In genomic region chr11:119988391-119988790, GRCm38 (mm10) we compare ENCODE assay signal across 9 mouse cellular contexts. TPM values are rescaled to one million over a fixed set of nuclear protein-coding genes. Genes with fewer than 3 reads are reported as not detected.
DNase-seq lines count a peak whose midpoint lies in the region; ATAC-seq lines count a peak whose summit lies in the region.
"Had no signal": no experiment of that assay in that cellular context is flagged by ENCODE, and none has a peak within 500 bp of the region (broad histone marks: within the 10 kb centered on the region; RNA-seq: fewer than 3 reads in every experiment).

No protein-coding gene starts in this region.

- peaks cover 13% of the 10 kb centered on the region for H3K36me3 ChIP-seq in midbrain, embryonic 10.5 days
- H3K36me3 ChIP-seq in midbrain, embryonic 13.5 days, result no peaks in the 10 kb centered on the region
- H3K36me3 ChIP-seq in stomach, embryonic 16.5 days (ENCODE audit: control insufficient read depth, insufficient read depth, low read length), result peaks cover 6% of the 10 kb centered on the region; the same call in 1 of the 2 replicates
- H3K36me3 ChIP-seq in midbrain, embryonic 11.5 days (ENCODE audit: control insufficient read depth, insufficient read depth, low read length), result no peaks in the 10 kb centered on the region

- peaks cover 39% of the 10 kb centered on the region for H3K4me1 ChIP-seq in midbrain, embryonic 10.5 days
- H3K4me1 ChIP-seq in midbrain, embryonic 13.5 days (replicated peaks), result peaks cover 36% of the 10 kb centered on the region
- peaks cover 32% of the 10 kb centered on the region for H3K4me1 ChIP-seq in stomach, embryonic 16.5 days (ENCODE audit: control insufficient read depth, insufficient read depth, low read length)
- H3K4me1 ChIP-seq in midbrain, embryonic 11.5 days (ENCODE audit: control insufficient read depth, insufficient read depth, low read length), result peaks cover 16% of the 10 kb centered on the region

- no peak overlapping the region for H3K4me3 ChIP-seq in midbrain, embryonic 10.5 days
- no peak overlapping the region for H3K4me3 ChIP-seq in midbrain, embryonic 13.5 days (replicated peaks)
- H3K4me3 ChIP-seq in stomach, embryonic 16.5 days (replicated peaks; ENCODE audit: low read length), result no peak overlapping the region
- H3K4me3 ChIP-seq in midbrain, embryonic 11.5 days (ENCODE audit: low read depth, low read length), result no peak overlapping the region

- no peaks in the 10 kb centered on the region for H3K27me3 ChIP-seq in midbrain, embryonic 10.5 days (ENCODE audit: low read depth, poor library complexity, severe bottlenecking)
- no peaks in the 10 kb centered on the region for H3K27me3 ChIP-seq in midbrain, embryonic 13.5 days
- no peaks in the 10 kb centered on the region for H3K27me3 ChIP-seq in stomach, embryonic 16.5 days (ENCODE audit: control insufficient read depth, insufficient read depth, low read length)
- H3K27me3 ChIP-seq in midbrain, embryonic 11.5 days (ENCODE audit: control insufficient read depth, insufficient read depth, low read length), result no peaks in the 10 kb centered on the region
- H3K27me3 ChIP-seq: CH12.LX had no signal

- 88% methylated on average over 7 of the region's 7 CpGs for WGBS in midbrain, embryonic 10.5 days
- 91% methylated on average over 7 of the region's 7 CpGs for WGBS in midbrain, embryonic 13.5 days
- 82% methylated on average over 7 of the region's 7 CpGs for WGBS in stomach, embryonic 16.5 days
- WGBS in midbrain, embryonic 11.5 days, result 94% methylated on average over 7 of the region's 7 CpGs

- H3K9me3 ChIP-seq in midbrain, embryonic 10.5 days (replicated peaks), result no peaks in the 10 kb centered on the region
- no peaks in the 10 kb centered on the region for H3K9me3 ChIP-seq in midbrain, embryonic 13.5 days
- H3K9me3 ChIP-seq in stomach, embryonic 16.5 days (replicated peaks; ENCODE audit: control insufficient read depth, low read length), result no peaks in the 10 kb centered on the region
- no peaks in the 10 kb centered on the region for H3K9me3 ChIP-seq in midbrain, embryonic 11.5 days (ENCODE audit: control insufficient read depth, low read length)

- no peak overlapping the region for H3K9ac ChIP-seq in midbrain, embryonic 13.5 days (replicated peaks)
- H3K9ac ChIP-seq in stomach, embryonic 16.5 days (ENCODE audit: low read length), result no peak overlapping the region
- no peak overlapping the region for H3K9ac ChIP-seq in midbrain, embryonic 11.5 days (ENCODE audit: low read length)

- DNase-seq in cerebellum, adult 18-20 months, result peak; percentile 42 to 48
- no peak for DNase-seq in cerebellum, postnatal 4 days (ENCODE audit: low spot score in 2 of 2)
- no peak for DNase-seq in midbrain, embryonic 10.5 days (ENCODE audit: low spot score)
- DNase-seq in kidney, adult 18-20 months, result peak; percentile 82
- DNase-seq in thymus, postnatal 4 days, result no peak
- DNase-seq in midbrain, embryonic 11.5 days (ENCODE audit: low spot score, missing footprints), result no peak

- H3K4me2 ChIP-seq in midbrain, embryonic 13.5 days (replicated peaks), result no peak overlapping the region
- H3K4me2 ChIP-seq in stomach, embryonic 16.5 days (ENCODE audit: low read depth, low read length), result no peak overlapping the region
- H3K4me2 ChIP-seq in midbrain, embryonic 11.5 days, result no peak overlapping the region

- H3K27ac ChIP-seq in midbrain, embryonic 10.5 days (replicated peaks), result peak overlapping the region; percentile 74
- H3K27ac ChIP-seq in midbrain, embryonic 13.5 days, result no peak overlapping the region
- peak overlapping the region; percentile 84 for H3K27ac ChIP-seq in stomach, embryonic 16.5 days (ENCODE audit: low read length)
- no peak overlapping the region; the same call in 1 of the 2 replicates for H3K27ac ChIP-seq in midbrain, embryonic 11.5 days (ENCODE audit: low read depth, low read length)

- ATAC-seq in midbrain, embryonic 13.5 days, result no peak
- ATAC-seq in stomach, embryonic 16.5 days (ENCODE audit: insufficient read depth, low FRiP score), result no peak
- no peak for ATAC-seq in midbrain, embryonic 11.5 days (ENCODE audit: low FRiP score)

RNA-seq across cellular contexts. Expression of gene Baiap2, which starts 45.8 kb away (rescaled TPM):
- 9.4 and 11.3 TPM in 2 replicates for polyA plus RNA-seq in midbrain, embryonic 10.5 days (2016; fragmentation: Nextera tagmentation; extraction: Ambion mirVana)
- polyA plus RNA-seq in midbrain, embryonic 13.5 days (2015; fragmentation: Nextera tagmentation; extraction: Ambion mirVana), result 9.2 and 10.0 TPM in 2 replicates
- polyA plus RNA-seq in stomach, embryonic 16.5 days (2015; fragmentation: Nextera tagmentation; extraction: Ambion mirVana), result 41.4 and 52.6 TPM in 2 replicates
- polyA plus RNA-seq in midbrain, embryonic 11.5 days (2014; fragmentation: Nextera tagmentation; extraction: Ambion mirVana), result 9.0 and 9.8 TPM in 2 replicates

RNA-seq across cellular contexts. Expression of gene Aatk, which starts 58.6 kb away (rescaled TPM):
- 1.2 and 1.9 TPM in 2 replicates for polyA plus RNA-seq in midbrain, embryonic 10.5 days (2016; fragmentation: Nextera tagmentation; extraction: Ambion mirVana)
- polyA plus RNA-seq in midbrain, embryonic 13.5 days (2015; fragmentation: Nextera tagmentation; extraction: Ambion mirVana), result 15.1 and 18.6 TPM in 2 replicates
- polyA plus RNA-seq in stomach, embryonic 16.5 days (2015; fragmentation: Nextera tagmentation; extraction: Ambion mirVana), result 1.9 and 3.3 TPM in 2 replicates
- polyA plus RNA-seq in midbrain, embryonic 11.5 days (2014; fragmentation: Nextera tagmentation; extraction: Ambion mirVana), result 1.3 TPM in 2 replicates

Comparison
In these comparisons a context has a peak if more than half of its experiments do, and no peak if none do; other contexts are left out.
1. DNase-seq: peak in cerebellum, adult 18-20 months (2 of 2) and kidney, adult 18-20 months (single experiment); none in cerebellum, postnatal 4 days (0 of 2), midbrain, embryonic 10.5 days (single experiment), thymus, postnatal 4 days (single experiment) and midbrain, embryonic 11.5 days (single experiment).
2. H3K27ac ChIP-seq: peak in midbrain, embryonic 10.5 days (single experiment) and stomach, embryonic 16.5 days (single experiment); none in midbrain, embryonic 13.5 days (single experiment) and midbrain, embryonic 11.5 days (single experiment).